Mouse (Mus musculus) gastrocnemius, postnatal 25 days (tissue): ENCODE results near the gene Dcpp3. TPM values are rescaled to one million over a fixed set of nuclear protein-coding genes. Genes with fewer than 3 reads are reported as not detected.

Experiments used
- total RNA-seq, 2 experiments: library from RNA; stranded (reverse); gene quantifications; 1 replicate in 1 of 2; 2 replicates in 1 of 2; pipeline ENCODE4 v1.2.3; 2021

The Dcpp3 gene
- total RNA-seq, 2 experiments from 2014 or later = not detected

Other genes starting within 250 kb of the Dcpp3 start
- gene Hcfc1r1, start 243.9 kb upstream of the Dcpp3 start, total RNA-seq = 100 to 1,000 TPM; 123 to 156 TPM
- gene Thoc6, start 243.6 kb upstream of the Dcpp3 start, total RNA-seq = 10 to 100 TPM in 1 of 2 experiments, 1 to 10 TPM in 1; 9.3 to 10.8 TPM
- 10 to 100 TPM; 46.1 to 61.5 TPM for gene Tnfrsf12a, start 240.0 kb upstream of the Dcpp3 start, total RNA-seq
- gene Cldn6, start 238.2 kb upstream of the Dcpp3 start, total RNA-seq = not detected
- under 1 TPM in 1 of 2 experiments, not detected in 1; 0.19 TPM for gene Cldn9, start 233.4 kb upstream of the Dcpp3 start, total RNA-seq
- gene 1520401A03Rik, start 194.7 kb upstream of the Dcpp3 start, total RNA-seq = not detected
- gene Pkmyt1, start 191.1 kb upstream of the Dcpp3 start, total RNA-seq = under 1 TPM; 0.67 to 0.83 TPM
- gene Paqr4, start 176.6 kb upstream of the Dcpp3 start, total RNA-seq = 1 to 10 TPM; 4.4 to 5.2 TPM
- gene Kremen2, start 171.6 kb upstream of the Dcpp3 start, total RNA-seq = not detected
- 10 to 100 TPM; 33.5 to 34.0 TPM for gene Flywch1, start 145.9 kb upstream of the Dcpp3 start, total RNA-seq
- gene Flywch2, start 131.4 kb upstream of the Dcpp3 start, total RNA-seq = under 1 TPM; 0.56 to 0.83 TPM
- 100 to 1,000 TPM; 157 to 160 TPM for gene Srrm2, start 126.9 kb upstream of the Dcpp3 start, total RNA-seq
- gene Elob, start 88.3 kb upstream of the Dcpp3 start, total RNA-seq = 100 to 1,000 TPM; 237 to 267 TPM
- gene Prss33, start 81.4 kb upstream of the Dcpp3 start, total RNA-seq = not detected
- gene Prss32, start 73.6 kb upstream of the Dcpp3 start, total RNA-seq = not detected
- gene Prss41, start 73.3 kb upstream of the Dcpp3 start, total RNA-seq = not detected
- gene Prss21, start 49.4 kb upstream of the Dcpp3 start, total RNA-seq = not detected
- not detected for gene Dcpp1, start 36.6 kb upstream of the Dcpp3 start, total RNA-seq
- gene Dcpp2, start 36.6 kb upstream of the Dcpp3 start, total RNA-seq = not detected
- not detected for gene Sbp, start 24.2 kb downstream of the Dcpp3 start, total RNA-seq
- gene Sbpl, start 37.8 kb downstream of the Dcpp3 start, total RNA-seq = not detected
- gene Prss30, start 63.1 kb downstream of the Dcpp3 start, total RNA-seq = not detected
- gene Prss22, start 80.6 kb downstream of the Dcpp3 start, total RNA-seq = not detected
- not detected for gene Prss27, start 120.7 kb downstream of the Dcpp3 start, total RNA-seq
- gene Kctd5, start 156.0 kb downstream of the Dcpp3 start, total RNA-seq = 1 to 10 TPM; 8.5 to 9.1 TPM
- gene Pdpk1, start 233.5 kb downstream of the Dcpp3 start, total RNA-seq = 10 to 100 TPM; 35.2 to 38.6 TPM
- gene Amdhd2, start 246.3 kb downstream of the Dcpp3 start, total RNA-seq = 1 to 10 TPM; 8.7 to 9.8 TPM